Mouse (Mus musculus) lung, embryonic 15.5 days (tissue): ENCODE measurements around the gene Eif4e2. TPM values are rescaled to one million over a fixed set of nuclear protein-coding genes. Genes with fewer than 3 reads are reported as not detected.
A peak's percentile ranks its signal among the peaks of the same experiment; 100 is the strongest.

Source experiments
- ATAC-seq: fragments of 200-750 bp; cut with Nextera tagmentation; 2 replicates; pipeline ENCODE4 v1.8.0; 2017; ENCODE audit warnings: moderate number of reproducible peaks, borderline replicate concordance; ENCODE audit not compliant: low FRiP score, low TSS enrichment; ENCODE audit errors: extremely low read depth
- H3K27ac ChIP-seq: fragments of 300-500 bp; sonication (generic); 2 replicates; pipeline ENCODE4 v1.5.1; 2015; ENCODE audit warnings: moderate library complexity, mild to moderate bottlenecking, inconsistent platforms
- H3K27me3 ChIP-seq: fragments of 300-500 bp; sonication (generic); 2 replicates; pipeline ENCODE4 v1.6.1; 2015; ENCODE audit warnings: inconsistent platforms
- H3K36me3 ChIP-seq: fragments of 300-500 bp; sonication (generic); 2 replicates; pipeline ENCODE4 v1.6.1; 2015; ENCODE audit warnings: inconsistent platforms
- H3K4me1 ChIP-seq: fragments of 300-500 bp; sonication (generic); 2 replicates; pipeline ENCODE4 v1.6.1; 2015; ENCODE audit warnings: inconsistent platforms
- H3K4me2 ChIP-seq: fragments of 300-500 bp; sonication (generic); 2 replicates; pipeline ENCODE4 v1.6.1; 2015; ENCODE audit warnings: inconsistent platforms, mild to moderate bottlenecking, moderate library complexity
- H3K4me3 ChIP-seq: fragments of 300-500 bp; sonication (generic); 2 replicates; pipeline ENCODE4 v1.5.1; 2015; ENCODE audit warnings: mild to moderate bottlenecking, inconsistent platforms
- H3K9ac ChIP-seq: fragments of 300-500 bp; sonication (generic); 2 replicates; pipeline ENCODE4 v1.6.1; 2015; ENCODE audit warnings: inconsistent platforms
- H3K9me3 ChIP-seq: fragments of 300-500 bp; sonication (generic); 2 replicates; pipeline ENCODE4 v1.6.1; 2016; ENCODE audit warnings: inconsistent platforms
- WGBS: fragments of 180-500 bp; shearing (Covaris S2); methylation state at CpG from one replicate; pipeline ENCODE4 v1.1.7; 2015; 5-methylcytosine and 5-hydroxymethylcytosine counted together
- polyA plus RNA-seq: library from polyadenylated mRNA; unstranded; fragments of >200 nt; fragmentation: Nextera tagmentation; extraction: Ambion mirVana; gene quantifications from 2 replicates; pipeline ENCODE4 v1.2.1, GENCODE M21; 2015

Eif4e2 gene
- polyA plus RNA-seq, 1 experiment from 2014 or later = 161 TPM

GRCm38 (mm10) chr1:87239056-87239455 lies 25.3 kb downstream of the Eif4e2 start:
- WGBS = 48% methylated on average over 8 of the region's 8 CpGs
- Histone ChIP-seq H3K4me1 (no peaks in the 10 kb centered on the region), H3K9me3 (no peaks in the 10 kb centered on the region), H3K27ac (no peak overlapping the region), H3K9ac (no peak overlapping the region), H3K4me2 (no peak overlapping the region), H3K4me3 (no peak overlapping the region), H3K27me3 (no peaks in the 10 kb centered on the region), H3K36me3 (peaks cover 6% of the 10 kb centered on the region; the same call in 1 of the 2 replicates)
- ATAC-seq = no peak

GRCm38 (mm10) chr1:87243021-87243420 lies 29.3 kb downstream of the Eif4e2 start:
- Histone ChIP-seq H3K27me3 (no peaks in the 10 kb centered on the region), H3K27ac (no peak overlapping the region), H3K36me3 (no peaks in the 10 kb centered on the region; the same call in 1 of the 2 replicates), H3K9me3 (no peaks in the 10 kb centered on the region), H3K4me2 (no peak overlapping the region), H3K4me3 (no peak overlapping the region), H3K9ac (no peak overlapping the region), H3K4me1 (peaks cover 6% of the 10 kb centered on the region)
- WGBS = 88% methylated on average over 8 of the region's 8 CpGs
- ATAC-seq = no peak

- no peaks in the 10 kb centered on the region for H3K27me3 ChIP-seq
- H3K4me3 ChIP-seq = no peak overlapping the region
- 16% methylated on average over 1 of the region's 1 CpGs for WGBS
- H3K4me2 ChIP-seq = no peak overlapping the region
- H3K4me1 ChIP-seq = peaks cover 6% of the 10 kb centered on the region
- ATAC-seq = no peak
- no peak overlapping the region for H3K9ac ChIP-seq
- no peaks in the 10 kb centered on the region for H3K36me3 ChIP-seq
- no peaks in the 10 kb centered on the region for H3K9me3 ChIP-seq
- H3K27ac ChIP-seq = no peak overlapping the region
Measured at GRCm38 (mm10) chr1:87245430-87245829, 31.7 kb downstream of the Eif4e2 start.

- 24% methylated on average over 22 of the region's 22 CpGs for WGBS
- peak; percentile 74 for ATAC-seq
Measured at GRCm38 (mm10) chr1:87245929-87246815, 32.5 kb downstream of the Eif4e2 start.

GRCm38 (mm10) chr1:87252040-87252609 lies 38.4 kb downstream of the Eif4e2 start:
- H3K4me2 ChIP-seq = no peak overlapping the region
- H3K9me3 ChIP-seq = no peaks in the 10 kb centered on the region
- H3K4me3 ChIP-seq = no peak overlapping the region
- no peak overlapping the region for H3K9ac ChIP-seq
- no peaks in the 10 kb centered on the region for H3K4me1 ChIP-seq
- ATAC-seq = no peak
- no peaks in the 10 kb centered on the region for H3K36me3 ChIP-seq
- 49% methylated on average over 5 of the region's 5 CpGs for WGBS
- H3K27me3 ChIP-seq = no peaks in the 10 kb centered on the region; the same call in 1 of the 2 replicates
- no peak overlapping the region for H3K27ac ChIP-seq

More at GRCm38 (mm10) chr1:87245929-87246815, 32.5 kb downstream of the Eif4e2 start:
- Histone ChIP-seq H3K4me3 (no peak overlapping the region), H3K4me2 (peak overlapping the region; percentile 30; the same call in 1 of the 2 replicates), H3K9ac (no peak overlapping the region), H3K4me1 (peaks cover 6% of the 10 kb centered on the region), H3K9me3 (no peaks in the 10 kb centered on the region), H3K36me3 (no peaks in the 10 kb centered on the region), H3K27ac (no peak overlapping the region), H3K27me3 (no peaks in the 10 kb centered on the region)

- WGBS = 43% methylated on average over 4 of the region's 4 CpGs
- no peak for ATAC-seq
- H3K27me3 ChIP-seq = peaks cover 29% of the 10 kb centered on the region
- no peaks in the 10 kb centered on the region for H3K4me1 ChIP-seq
- H3K4me3 ChIP-seq = no peak overlapping the region
- no peak overlapping the region for H3K27ac ChIP-seq
- H3K4me2 ChIP-seq = no peak overlapping the region
- H3K9ac ChIP-seq = no peak overlapping the region
- no peaks in the 10 kb centered on the region for H3K9me3 ChIP-seq
- no peaks in the 10 kb centered on the region for H3K36me3 ChIP-seq
Measured at GRCm38 (mm10) chr1:87255173-87255572, 41.5 kb downstream of the Eif4e2 start.

GRCm38 (mm10) chr1:87257691-87258090 lies 44.0 kb downstream of the Eif4e2 start:
- 19% methylated on average over 11 of the region's 11 CpGs for WGBS
- no peak for ATAC-seq
- no peak overlapping the region for H3K4me2 ChIP-seq
- H3K4me1 ChIP-seq = no peaks in the 10 kb centered on the region
- H3K9me3 ChIP-seq = no peaks in the 10 kb centered on the region
- H3K9ac ChIP-seq = no peak overlapping the region
- H3K36me3 ChIP-seq = no peaks in the 10 kb centered on the region
- H3K27me3 ChIP-seq = peaks cover 48% of the 10 kb centered on the region
- no peak overlapping the region for H3K27ac ChIP-seq
- no peak overlapping the region for H3K4me3 ChIP-seq

GRCm38 (mm10) chr1:87258484-87258883 lies 44.8 kb downstream of the Eif4e2 start:
- Histone ChIP-seq H3K4me3 (no peak overlapping the region), H3K4me1 (no peaks in the 10 kb centered on the region), H3K4me2 (no peak overlapping the region), H3K27me3 (peaks cover 56% of the 10 kb centered on the region), H3K9ac (no peak overlapping the region), H3K27ac (no peak overlapping the region), H3K9me3 (no peaks in the 10 kb centered on the region), H3K36me3 (no peaks in the 10 kb centered on the region)
- no peak for ATAC-seq
- WGBS = 8% methylated on average over 14 of the region's 14 CpGs

- Histone ChIP-seq H3K27me3 (peaks cover 65% of the 10 kb centered on the region), H3K9me3 (no peaks in the 10 kb centered on the region), H3K4me2 (no peak overlapping the region), H3K9ac (no peak overlapping the region), H3K4me1 (peaks cover 8% of the 10 kb centered on the region), H3K36me3 (no peaks in the 10 kb centered on the region), H3K27ac (no peak overlapping the region), H3K4me3 (no peak overlapping the region)
- 67% methylated on average over 2 of the region's 2 CpGs for WGBS
- ATAC-seq = no peak
Measured at GRCm38 (mm10) chr1:87259316-87259715, 45.6 kb downstream of the Eif4e2 start.

- Histone ChIP-seq H3K27ac (no peak overlapping the region), H3K9me3 (no peaks in the 10 kb centered on the region), H3K4me3 (no peak overlapping the region), H3K4me2 (no peak overlapping the region), H3K27me3 (peaks cover 89% of the 10 kb centered on the region), H3K9ac (no peak overlapping the region), H3K4me1 (peaks cover 23% of the 10 kb centered on the region), H3K36me3 (no peaks in the 10 kb centered on the region)
- 3% methylated on average over 9 of the region's 9 CpGs for WGBS
- ATAC-seq = no peak
Measured at GRCm38 (mm10) chr1:87263257-87263656, 49.5 kb downstream of the Eif4e2 start.

- Histone ChIP-seq H3K27ac (no peak overlapping the region), H3K9ac (no peak overlapping the region), H3K4me2 (peak overlapping the region; percentile 96), H3K4me3 (peak overlapping the region; percentile 47), H3K36me3 (no peaks in the 10 kb centered on the region), H3K4me1 (peaks cover 23% of the 10 kb centered on the region), H3K9me3 (no peaks in the 10 kb centered on the region), H3K27me3 (peaks cover 89% of the 10 kb centered on the region)
- WGBS = 3% methylated on average over 12 of the region's 12 CpGs
- ATAC-seq = no peak
Measured at GRCm38 (mm10) chr1:87263796-87264133, 50.1 kb downstream of the Eif4e2 start.
